Mouse (Mus musculus): Measurements from ENCODE around the gene Trak2.
A peak's percentile ranks its signal among the peaks of the same experiment; 100 is the strongest.
"Not testable (repeated sequence)": the region's sequence is repeated elsewhere in the genome, so short reads cannot be mapped to it uniquely, and the experiment has no call there.

DNA sequence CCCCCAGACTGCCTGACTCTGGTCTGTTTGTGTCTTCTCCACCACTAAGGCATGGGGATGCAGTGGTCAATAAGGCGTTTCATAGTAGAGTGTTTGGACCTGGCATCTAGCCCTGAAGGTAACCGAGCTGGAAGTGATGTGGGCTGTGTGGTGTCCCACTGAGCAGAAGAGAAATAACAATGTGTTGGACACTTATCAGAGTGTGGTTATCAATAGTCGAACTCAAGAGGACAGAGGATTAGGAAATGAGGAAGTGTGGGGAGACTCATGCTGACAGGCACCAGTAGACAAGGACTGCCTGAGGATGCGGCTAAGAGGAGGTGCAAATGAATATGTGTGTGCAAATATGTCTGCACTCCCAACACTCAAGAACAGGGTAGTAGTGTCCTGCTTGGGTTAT, 96.7 kb downstream of the Trak2 start:
- not testable (repeated sequence) for TF ChIP-seq MAZ (IDR thresholded peaks at IDR 0.05; ENCODE audit: low read depth, low read length); POLR2A (IDR thresholded peaks at IDR 0.05; ENCODE audit: control insufficient read depth in 1 of 2, insufficient read depth in 1 of 2, low read depth in 1 of 2, low read length in 2 of 2, poor library complexity in 1 of 2); MAX (IDR thresholded peaks at IDR 0.05; ENCODE audit: low read length); UBTF (IDR thresholded peaks at IDR 0.05; ENCODE audit: borderline replicate concordance, insufficient read depth, low read depth, low read length); HCFC1 (IDR thresholded peaks at IDR 0.05; ENCODE audit: low read depth, low read length); POLR2AphosphoS5 (IDR thresholded peaks at IDR 0.05; ENCODE audit: borderline replicate concordance, low read depth, low read length); TBP (IDR thresholded peaks at IDR 0.05; ENCODE audit: low read depth, low read length)
- TF ChIP-seq GATA1 (IDR thresholded peaks at IDR 0.05; ENCODE audit: low read depth, low read length) = peak; percentile 54

Measured in MEL (cell line).